Mouse (Mus musculus) brain, embryonic 14.5 days (tissue): ENCODE data around the gene Marcksl1.

Experiments
- CTCF ChIP-seq: fragments of 200-500 bp; IDR thresholded peaks from 2 replicates; pipeline ENCODE4 v1.5.1; 2012; ENCODE audit warnings: inconsistent platforms, mild to moderate bottlenecking, moderate library complexity, borderline replicate concordance; ENCODE audit not compliant: insufficient read depth, insufficient read length; ENCODE audit errors: extremely low read depth
- POLR2A ChIP-seq: fragments of 200-500 bp; IDR thresholded peaks from 2 replicates; pipeline ENCODE4 v1.6.1; 2012; ENCODE audit warnings: mild to moderate bottlenecking, inconsistent platforms, borderline replicate concordance; ENCODE audit not compliant: poor library complexity, insufficient read depth, insufficient read length, severe bottlenecking; ENCODE audit errors: extremely low read depth

GRCm38 (mm10) chr4:129481090-129481489, 32.3 kb upstream of the Marcksl1 start:
- TF ChIP-seq POLR2A (no peak), CTCF (no peak)
